Mouse (Mus musculus) forebrain, embryonic 11.5 days (tissue): ENCODE measurements at regions not wholly inside any gene's neighbourhood (a gene's known extent, or its start where the extent isn't known, plus 50 kb on each side); places are given as distances from the start of the nearest gene placed in this dataset.

ENCODE experiments used
- ATAC-seq: fragments of 200-750 bp; cut with Nextera tagmentation; replicated peaks from 2 replicates; pipeline ENCODE4 v1.8.0; 2017; ENCODE audit warnings: moderate TSS enrichment; ENCODE audit not compliant: low FRiP score
- DNase-seq: peaks from one replicate; pipeline ENCODE4 v3.0.0-alpha.2; 2017; ENCODE audit warnings: low spot score
- H3K27ac ChIP-seq: fragments of 300-500 bp; sonication (generic); 2 replicates; pipeline ENCODE4 v1.5.1; 2014; ENCODE audit warnings: low read depth, low read length
- H3K27me3 ChIP-seq: fragments of 300-500 bp; sonication (generic); 2 replicates; pipeline ENCODE4 v1.6.1; 2014; ENCODE audit warnings: mild to moderate bottlenecking, low read length, mixed read lengths; ENCODE audit not compliant: control insufficient read depth, insufficient read depth
- H3K36me3 ChIP-seq: fragments of 300-500 bp; sonication (generic); 2 replicates; pipeline ENCODE4 v1.6.1; 2014; ENCODE audit warnings: mild to moderate bottlenecking, low read length, moderate library complexity, mixed read lengths; ENCODE audit not compliant: control insufficient read depth, insufficient read depth
- H3K4me1 ChIP-seq: fragments of 300-500 bp; sonication (generic); replicated peaks from 2 replicates; pipeline ENCODE4 v1.6.1; 2014; ENCODE audit warnings: low read length, mixed read lengths; ENCODE audit not compliant: control insufficient read depth, insufficient read depth
- H3K4me2 ChIP-seq: fragments of 300-500 bp; sonication (generic); 2 replicates; pipeline ENCODE4 v1.6.1; 2014; ENCODE audit warnings: low read depth, mild to moderate bottlenecking, low read length, moderate library complexity, mixed read lengths; ENCODE audit not compliant: severe bottlenecking
- H3K4me3 ChIP-seq: fragments of 300-500 bp; sonication (generic); 2 replicates; pipeline ENCODE4 v1.5.1; 2014; ENCODE audit warnings: low read depth, low read length
- H3K9ac ChIP-seq: fragments of 300-500 bp; sonication (generic); 2 replicates; pipeline ENCODE4 v1.6.1; 2014; ENCODE audit warnings: low read length
- H3K9me3 ChIP-seq: fragments of 300-500 bp; sonication (generic); 2 replicates; pipeline ENCODE4 v1.6.1; 2016; ENCODE audit warnings: low read length, mixed read lengths; ENCODE audit not compliant: control insufficient read depth
- WGBS: fragments of 180-500 bp; shearing (Covaris S2); extraction: QIAGEN DNeasy Blood & Tissue Kit; methylation state at CpG from one replicate; pipeline ENCODE4 v1.1.7; 2014; 5-methylcytosine and 5-hydroxymethylcytosine counted together

DNA sequence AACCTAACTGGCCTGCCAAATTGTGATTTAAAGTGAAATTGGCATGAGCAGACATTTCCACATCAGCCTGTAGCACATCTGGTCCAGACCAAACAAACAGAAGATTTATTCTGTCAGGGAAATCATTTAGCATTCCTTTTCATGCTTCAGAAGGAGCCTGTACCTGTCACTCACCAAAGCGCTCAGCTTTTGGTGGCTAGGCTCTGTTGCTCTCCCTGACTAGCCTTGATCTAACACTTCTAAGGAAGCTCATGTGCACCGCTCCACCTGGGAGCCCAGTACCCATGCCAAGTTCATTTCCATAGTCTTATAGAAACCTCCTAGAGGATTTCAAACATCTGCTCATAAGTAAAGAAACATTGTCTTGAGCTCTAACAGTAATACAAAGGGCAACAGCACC, 253.8 kb upstream of the Tfap2d start:
- no peak overlapping the region for H3K4me3 ChIP-seq
- no peak overlapping the region for H3K4me2 ChIP-seq
- DNase-seq (no peak), ATAC-seq (no peak)
- H3K9me3 ChIP-seq: no peaks in the 10 kb centered on the region
- 78% methylated on average over 2 of the region's 2 CpGs for WGBS
- no peak overlapping the region for H3K9ac ChIP-seq
- H3K27me3 ChIP-seq: no peaks in the 10 kb centered on the region
- H3K27ac ChIP-seq: no peak overlapping the region
- no peaks in the 10 kb centered on the region for H3K4me1 ChIP-seq
- H3K36me3 ChIP-seq: no peaks in the 10 kb centered on the region

- H3K9me3 ChIP-seq: no peaks in the 10 kb centered on the region
- no peaks in the 10 kb centered on the region for H3K27me3 ChIP-seq
- WGBS: 81% methylated on average over 3 of the region's 3 CpGs
- H3K4me3 ChIP-seq: no peak overlapping the region
- no peak overlapping the region for H3K27ac ChIP-seq
- no peak overlapping the region for H3K9ac ChIP-seq
- H3K36me3 ChIP-seq: no peaks in the 10 kb centered on the region
- no peaks in the 10 kb centered on the region for H3K4me1 ChIP-seq
- DNase-seq (no peak), ATAC-seq (no peak)
- H3K4me2 ChIP-seq: no peak overlapping the region
Measured at GRCm38 (mm10) chr1:18857457-18857856, 245.4 kb upstream of the Tfap2d start.

DNA sequence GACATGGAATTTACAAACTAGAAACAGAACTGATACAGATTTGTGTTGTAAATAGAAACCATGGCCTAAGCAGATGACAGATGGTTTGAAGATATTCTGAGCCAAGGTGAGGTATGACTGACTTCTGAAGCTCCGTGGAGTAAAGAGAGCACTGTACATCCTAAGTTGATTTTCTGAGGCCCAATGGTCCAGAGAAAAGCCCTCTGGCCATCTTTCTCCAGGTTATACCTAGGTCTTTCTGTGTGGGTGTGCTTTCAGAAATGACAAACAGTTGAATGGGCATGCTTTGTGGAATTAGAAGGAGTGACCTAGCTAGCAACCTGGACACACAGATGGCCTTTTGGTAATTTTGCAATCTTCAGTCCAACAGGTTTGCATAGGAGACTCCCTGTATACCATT, 199.6 kb upstream of the Tfap2d start:
- 97% methylated on average over 1 of the region's 1 CpGs for WGBS
- H3K4me2 ChIP-seq: no peak overlapping the region
- no peaks in the 10 kb centered on the region for H3K36me3 ChIP-seq
- no peak overlapping the region for H3K27ac ChIP-seq
- H3K9me3 ChIP-seq: no peaks in the 10 kb centered on the region
- ATAC-seq (no peak), DNase-seq (no peak)
- no peak overlapping the region for H3K9ac ChIP-seq
- H3K4me3 ChIP-seq: no peak overlapping the region
- H3K27me3 ChIP-seq: no peaks in the 10 kb centered on the region
- H3K4me1 ChIP-seq: no peaks in the 10 kb centered on the region

DNA sequence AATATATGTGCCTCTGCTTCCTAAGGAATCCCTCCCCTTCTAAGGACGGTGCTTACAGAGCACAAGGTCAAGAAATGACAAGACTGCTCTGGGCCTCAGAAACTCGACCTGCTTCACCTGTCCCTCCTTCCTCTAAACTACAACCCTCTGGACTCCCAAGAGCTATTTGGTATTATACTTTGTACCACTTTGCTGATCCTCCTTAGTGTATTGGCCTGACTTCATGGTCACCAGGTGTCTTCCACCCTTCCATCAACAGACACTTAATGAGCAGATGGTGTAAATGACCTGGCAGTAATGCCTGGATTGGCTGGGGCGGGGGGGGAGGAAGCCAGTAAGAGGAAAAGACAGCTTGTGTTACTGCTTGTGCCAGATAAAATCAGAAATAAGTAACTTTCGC, 199.1 kb upstream of the Tfap2d start:
- Histone ChIP-seq H3K4me2 (no peak overlapping the region), H3K9ac (no peak overlapping the region), H3K27ac (no peak overlapping the region), H3K9me3 (no peaks in the 10 kb centered on the region), H3K27me3 (no peaks in the 10 kb centered on the region), H3K4me3 (no peak overlapping the region), H3K4me1 (no peaks in the 10 kb centered on the region), H3K36me3 (no peaks in the 10 kb centered on the region)
- DNase-seq: no peak
- ATAC-seq: no peak
- 76% methylated on average over 4 of the region's 4 CpGs for WGBS

DNA sequence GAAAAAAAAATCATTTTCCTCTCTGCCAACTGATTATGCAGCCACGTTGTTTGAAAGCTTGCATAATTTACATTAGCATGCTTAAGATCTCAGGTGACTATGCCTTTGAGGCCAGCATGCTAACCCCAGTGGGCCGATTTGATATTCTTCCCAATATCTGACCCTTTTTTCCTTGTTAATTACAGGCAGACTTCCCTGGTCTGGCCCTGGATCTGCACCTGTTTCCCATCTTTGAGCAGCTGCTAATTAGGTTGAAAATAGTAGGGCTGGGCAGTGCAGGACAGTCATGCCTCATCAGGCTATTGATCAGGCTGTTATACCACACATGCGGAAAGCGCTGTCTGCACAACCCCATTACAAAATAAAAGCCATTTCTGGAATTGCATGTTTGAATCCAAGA, 191.2 kb upstream of the Tfap2d start:
- Histone ChIP-seq H3K9ac (no peak overlapping the region), H3K27ac (no peak overlapping the region), H3K4me3 (no peak overlapping the region), H3K4me2 (no peak overlapping the region), H3K36me3 (no peaks in the 10 kb centered on the region), H3K4me1 (no peaks in the 10 kb centered on the region), H3K27me3 (no peaks in the 10 kb centered on the region), H3K9me3 (no peaks in the 10 kb centered on the region)
- DNase-seq: no peak
- WGBS: 69% methylated on average over 4 of the region's 4 CpGs
- ATAC-seq: peak; percentile 55; the same call in 1 of the 2 replicates

- no peak for DNase-seq
- Histone ChIP-seq H3K9me3 (no peaks in the 10 kb centered on the region), H3K4me3 (no peak overlapping the region), H3K4me1 (no peaks in the 10 kb centered on the region), H3K27me3 (no peaks in the 10 kb centered on the region), H3K4me2 (no peak overlapping the region), H3K36me3 (no peaks in the 10 kb centered on the region), H3K27ac (no peak overlapping the region), H3K9ac (no peak overlapping the region)
- WGBS: 92% methylated on average over 1 of the region's 1 CpGs
- ATAC-seq: no peak
Measured at GRCm38 (mm10) chr1:18956276-18956675, 146.5 kb upstream of the Tfap2d start.

DNA sequence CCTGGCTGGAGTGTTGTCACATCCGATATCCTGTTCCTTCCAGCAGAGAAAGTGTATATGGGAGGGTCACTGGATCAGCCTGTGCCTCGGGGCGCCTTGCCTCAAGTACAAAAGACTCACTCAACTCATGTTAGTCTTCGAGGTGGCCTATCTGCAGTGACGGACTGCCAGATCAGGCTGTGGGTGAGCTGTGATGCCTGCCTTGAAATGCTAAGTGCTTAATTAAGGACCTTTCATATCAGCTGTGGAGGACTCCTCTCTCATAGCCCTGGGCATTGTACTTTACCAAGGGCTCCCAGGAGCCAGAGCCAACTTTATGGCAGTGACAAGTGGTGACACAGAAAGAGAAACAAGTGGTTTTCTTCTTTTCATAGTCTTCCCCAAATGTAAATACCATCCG, 145.8 kb upstream of the Tfap2d start:
- no peak overlapping the region for H3K27ac ChIP-seq
- no peaks in the 10 kb centered on the region for H3K4me1 ChIP-seq
- DNase-seq (no peak), ATAC-seq (0 out of 2 replicates have a peak, but pooled peaks have one; percentile 24)
- H3K9ac ChIP-seq: no peak overlapping the region
- 65% methylated on average over 6 of the region's 6 CpGs for WGBS
- H3K4me3 ChIP-seq: no peak overlapping the region
- no peak overlapping the region for H3K4me2 ChIP-seq
- no peaks in the 10 kb centered on the region for H3K27me3 ChIP-seq
- H3K36me3 ChIP-seq: no peaks in the 10 kb centered on the region
- H3K9me3 ChIP-seq: no peaks in the 10 kb centered on the region

DNA sequence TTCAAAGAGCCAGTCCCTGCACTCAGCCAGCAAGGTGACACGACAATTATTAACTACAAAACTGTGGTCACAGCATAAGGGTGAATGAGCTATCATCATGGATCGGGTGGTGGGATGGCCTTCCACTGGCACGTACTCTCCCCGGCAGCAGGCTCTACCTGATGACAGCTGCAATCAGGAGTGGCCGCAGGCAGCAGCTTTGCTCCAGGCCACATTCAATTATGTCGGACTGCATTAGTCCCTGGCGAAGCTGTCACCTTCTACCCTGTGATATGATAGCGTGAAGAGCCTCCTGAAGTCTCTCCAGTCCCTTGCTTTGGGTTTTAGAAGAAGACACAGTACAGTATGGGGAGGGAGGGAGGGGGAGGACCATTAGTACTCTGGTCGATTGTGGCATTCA, 141.4 kb upstream of the Tfap2d start:
- WGBS: 79% methylated on average over 9 of the region's 9 CpGs
- ATAC-seq: no peak
- Histone ChIP-seq H3K4me1 (no peaks in the 10 kb centered on the region), H3K36me3 (no peaks in the 10 kb centered on the region), H3K27ac (no peak overlapping the region), H3K4me3 (no peak overlapping the region), H3K9me3 (no peaks in the 10 kb centered on the region), H3K4me2 (no peak overlapping the region), H3K27me3 (no peaks in the 10 kb centered on the region), H3K9ac (no peak overlapping the region)
- DNase-seq: no peak

- ATAC-seq: no peak
- WGBS: 92% methylated on average over 3 of the region's 3 CpGs
- Histone ChIP-seq H3K9me3 (no peaks in the 10 kb centered on the region), H3K36me3 (no peaks in the 10 kb centered on the region), H3K4me3 (no peak overlapping the region), H3K4me2 (no peak overlapping the region), H3K9ac (no peak overlapping the region), H3K27me3 (no peaks in the 10 kb centered on the region), H3K4me1 (no peaks in the 10 kb centered on the region), H3K27ac (no peak overlapping the region)
- no peak for DNase-seq
Measured at GRCm38 (mm10) chr1:18961889-18962288, 140.9 kb upstream of the Tfap2d start.
